Mouse (Mus musculus) heart, postnatal 0 days (tissue): ENCODE data around the gene Coro1a. TPM values are rescaled to one million over a fixed set of nuclear protein-coding genes. Genes with fewer than 3 reads are reported as not detected.

Experiments used
- ATAC-seq: fragments of 200-750 bp; cut with Nextera tagmentation; 2 replicates; pipeline ENCODE4 v1.8.0; 2017; ENCODE audit warnings: low read depth, moderate number of reproducible peaks, moderate library complexity; ENCODE audit not compliant: insufficient read depth
- DNase-seq: peaks from one replicate; pipeline ENCODE4 v3.0.0-alpha.2; 2016; ENCODE audit warnings: low spot score
- H3K27ac ChIP-seq: fragments of 300-500 bp; sonication (generic); 2 replicates; pipeline ENCODE4 v1.5.1; 2014; ENCODE audit warnings: low read depth, mild to moderate bottlenecking
- H3K27me3 ChIP-seq: fragments of 300-500 bp; sonication (generic); 2 replicates; pipeline ENCODE4 v1.6.1; 2014; ENCODE audit warnings: low read length, mixed read lengths; ENCODE audit not compliant: control insufficient read depth, insufficient read depth
- H3K36me3 ChIP-seq: fragments of 300-500 bp; sonication (generic); replicated peaks from 2 replicates; pipeline ENCODE4 v1.6.1; 2014; ENCODE audit warnings: low read length, mixed read lengths; ENCODE audit not compliant: control insufficient read depth, insufficient read depth
- H3K4me1 ChIP-seq: fragments of 300-500 bp; sonication (generic); 2 replicates; pipeline ENCODE4 v1.6.1; 2014; ENCODE audit warnings: antibody characterized with exemption; ENCODE audit not compliant: control insufficient read depth, insufficient read depth
- H3K4me2 ChIP-seq: fragments of 300-500 bp; sonication (generic); 2 replicates; pipeline ENCODE4 v1.6.1; 2014; ENCODE audit warnings: low read depth, mild to moderate bottlenecking, low read length, moderate library complexity
- H3K4me3 ChIP-seq: fragments of 300-500 bp; sonication (generic); 2 replicates; pipeline ENCODE4 v1.5.1; 2014; ENCODE audit warnings: low read depth, low read length
- H3K9ac ChIP-seq: fragments of 300-500 bp; sonication (generic); replicated peaks from 2 replicates; pipeline ENCODE4 v1.6.1; 2014; ENCODE audit warnings: low read depth, low read length, mixed read lengths
- H3K9me3 ChIP-seq: fragments of 300-500 bp; sonication (generic); replicated peaks from 2 replicates; pipeline ENCODE4 v1.6.1; 2016; ENCODE audit warnings: low read length; ENCODE audit not compliant: control insufficient read depth
- CTCF ChIP-seq: IDR thresholded peaks from 2 replicates; pipeline ENCODE4 v1.5.1; 2016; ENCODE audit warnings: antibody characterized with exemption, control low read depth, low read depth
- EP300 ChIP-seq: IDR thresholded peaks from 2 replicates; pipeline ENCODE4 v1.6.1; 2016; ENCODE audit warnings: antibody characterized with exemption, low read depth
- WGBS: fragments of 180-500 bp; shearing (Covaris S2); extraction: QIAGEN DNeasy Blood & Tissue Kit; methylation state at CpG from one replicate; pipeline ENCODE4 v1.1.7; 2014; 5-methylcytosine and 5-hydroxymethylcytosine counted together
- polyA plus RNA-seq: library from polyadenylated mRNA; unstranded; fragments of >200 nt; fragmentation: Nextera tagmentation; extraction: Ambion mirVana; gene quantifications from 2 replicates; pipeline ENCODE4 v1.2.1, GENCODE M21; 2015
- total RNA-seq: library from RNA; depleted of rRNA; stranded (reverse); fragments of >200 nt; gene quantifications from 2 replicates; pipeline ENCODE4 v1.2.3, GENCODE M21; 2014; ENCODE audit warnings: low replicate concordance

Gene Coro1a
- total and polyA plus RNA-seq, 2 experiments from 2014 or later, result 8.5 to 14.8 TPM

DNA sequence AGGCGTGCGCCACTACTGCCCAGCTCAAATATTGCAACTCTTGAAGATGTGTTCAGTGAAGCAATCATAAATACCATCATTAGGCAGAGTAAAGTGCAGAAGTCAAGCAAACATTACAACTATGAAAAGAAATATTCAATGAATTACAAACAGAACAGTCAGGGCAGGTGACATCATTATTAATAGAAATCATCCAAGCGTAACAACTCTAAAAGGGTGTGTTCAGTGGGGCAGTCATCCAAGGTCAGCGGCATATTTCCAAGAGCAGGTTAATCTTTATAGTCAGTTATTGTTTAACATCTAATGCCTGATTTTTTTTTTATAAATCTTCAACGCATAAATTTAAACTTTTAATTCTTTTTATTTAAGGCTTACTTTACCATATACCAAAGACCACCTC, 26.4 kb downstream of the Coro1a start:
- no peaks in the 10 kb centered on the region for H3K36me3 ChIP-seq
- H3K4me1 ChIP-seq, result peaks cover 6% of the 10 kb centered on the region
- H3K4me3 ChIP-seq, result no peak overlapping the region
- no peaks in the 10 kb centered on the region for H3K9me3 ChIP-seq
- no peak overlapping the region for H3K4me2 ChIP-seq
- no peak for ATAC-seq
- TF ChIP-seq EP300, result no peak
- TF ChIP-seq CTCF, result no peak
- H3K27ac ChIP-seq, result no peak overlapping the region
- no peaks in the 10 kb centered on the region for H3K27me3 ChIP-seq
- no peak overlapping the region for H3K9ac ChIP-seq
- no peak for DNase-seq
- WGBS, result 86% methylated on average over 5 of the region's 5 CpGs

DNA sequence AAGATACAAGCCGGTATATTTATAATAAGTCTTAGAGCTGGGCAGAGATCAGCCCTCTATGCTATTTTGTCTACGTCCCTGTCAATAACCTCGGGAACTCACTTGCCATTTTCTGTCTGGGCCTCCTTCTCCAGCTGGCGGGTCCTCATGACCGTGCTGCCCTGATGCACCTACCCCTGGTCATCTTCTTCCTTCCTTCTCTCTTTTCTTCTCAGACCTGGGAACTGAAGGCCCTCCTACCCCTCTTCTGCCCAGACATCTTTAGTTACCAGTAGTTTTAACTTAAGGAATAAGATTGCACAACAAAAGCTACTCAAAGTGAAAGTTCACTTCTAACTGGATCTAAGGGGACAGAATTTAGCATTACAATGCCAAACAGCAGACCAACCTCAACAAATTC, 27.9 kb downstream of the Coro1a start:
- H3K27me3 ChIP-seq, result no peaks in the 10 kb centered on the region
- no peak overlapping the region for H3K27ac ChIP-seq
- H3K4me1 ChIP-seq, result peaks cover 6% of the 10 kb centered on the region
- no peak overlapping the region for H3K4me3 ChIP-seq
- no peak overlapping the region for H3K4me2 ChIP-seq
- H3K9ac ChIP-seq, result no peak overlapping the region
- DNase-seq (no peak), ATAC-seq (no peak)
- no peaks in the 10 kb centered on the region for H3K36me3 ChIP-seq
- TF ChIP-seq CTCF, result no peak
- TF ChIP-seq EP300, result no peak
- H3K9me3 ChIP-seq, result no peaks in the 10 kb centered on the region
- 88% methylated on average over 5 of the region's 5 CpGs for WGBS

DNA sequence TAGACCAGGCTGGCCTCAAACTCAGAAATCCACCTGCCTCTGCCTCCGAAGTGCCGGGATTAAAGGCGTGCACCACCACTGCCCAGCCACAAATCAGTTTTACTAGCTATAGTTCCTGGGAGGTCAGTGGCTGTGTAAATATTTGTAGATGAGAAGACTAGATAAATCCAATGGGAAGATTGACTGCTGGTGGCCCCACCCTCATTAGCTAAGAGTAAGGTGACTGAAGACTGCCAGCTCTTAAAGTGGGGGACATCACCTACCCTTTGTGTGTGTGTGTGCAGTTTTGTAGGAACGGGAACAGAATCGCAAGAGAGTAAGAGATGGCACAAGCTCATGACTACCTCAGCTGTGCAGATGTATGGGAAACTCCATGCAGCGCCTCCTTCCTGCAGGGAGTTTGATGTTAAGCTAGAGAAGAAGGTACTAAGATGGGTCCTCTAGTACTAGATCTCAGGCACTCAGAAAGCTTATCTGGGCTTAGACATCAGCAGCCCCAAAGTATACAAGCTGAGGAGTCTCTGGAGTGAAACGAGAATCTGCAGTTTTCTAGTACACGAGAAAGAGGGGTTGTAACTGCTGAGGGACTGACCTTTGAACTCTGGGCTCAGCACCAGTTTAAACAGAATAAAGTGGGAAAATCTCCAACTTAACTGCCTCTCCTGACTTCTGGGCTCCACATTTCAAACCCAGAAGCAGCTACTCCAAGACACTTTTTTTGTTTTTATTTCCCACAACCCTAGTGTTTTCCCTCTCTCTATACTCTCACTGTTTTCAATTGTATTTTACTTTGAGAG, 28.8 kb downstream of the Coro1a start:
- DNase-seq (no peak), ATAC-seq (no peak)
- no peaks in the 10 kb centered on the region for H3K9me3 ChIP-seq
- no peak overlapping the region for H3K9ac ChIP-seq
- H3K4me1 ChIP-seq, result peaks cover 6% of the 10 kb centered on the region
- TF ChIP-seq CTCF (no peak), EP300 (no peak)
- H3K36me3 ChIP-seq, result no peaks in the 10 kb centered on the region
- H3K4me3 ChIP-seq, result no peak overlapping the region
- no peaks in the 10 kb centered on the region for H3K27me3 ChIP-seq
- no peak overlapping the region for H3K4me2 ChIP-seq
- H3K27ac ChIP-seq, result no peak overlapping the region
- 78% methylated on average over 8 of the region's 8 CpGs for WGBS

DNA sequence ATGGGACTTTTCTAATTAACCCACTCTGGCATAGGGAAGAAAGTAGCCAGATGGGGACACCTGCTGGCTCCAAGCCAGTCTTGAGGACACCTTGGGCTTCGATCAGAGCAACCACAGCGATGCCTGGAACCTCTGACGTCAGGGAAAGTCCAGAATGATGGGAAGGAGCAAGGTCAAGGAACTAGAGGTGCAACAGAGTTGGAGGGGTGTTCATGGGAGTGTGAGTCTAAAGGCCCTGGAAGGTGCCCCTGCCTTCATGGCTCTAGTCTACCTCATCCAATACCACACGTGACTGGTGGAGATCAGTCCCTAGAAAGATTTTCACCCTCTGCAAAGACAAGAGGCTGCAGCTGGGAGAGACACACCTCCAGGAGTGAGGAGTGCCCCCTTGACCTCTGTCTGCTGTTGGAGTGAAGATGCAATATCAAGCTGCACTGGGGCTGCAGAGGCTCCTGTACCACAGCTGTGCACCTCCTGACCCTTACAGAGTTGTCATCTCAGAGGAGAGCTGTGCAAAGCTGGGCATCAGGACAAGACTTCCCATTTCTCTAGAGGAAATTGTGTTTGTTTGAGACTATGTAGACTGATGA, 30.9 kb downstream of the Coro1a start:
- Histone ChIP-seq H3K27ac (peak overlapping the region; percentile 86), H3K4me2 (no peak overlapping the region)
- 42% methylated on average over 4 of the region's 4 CpGs for WGBS

DNA sequence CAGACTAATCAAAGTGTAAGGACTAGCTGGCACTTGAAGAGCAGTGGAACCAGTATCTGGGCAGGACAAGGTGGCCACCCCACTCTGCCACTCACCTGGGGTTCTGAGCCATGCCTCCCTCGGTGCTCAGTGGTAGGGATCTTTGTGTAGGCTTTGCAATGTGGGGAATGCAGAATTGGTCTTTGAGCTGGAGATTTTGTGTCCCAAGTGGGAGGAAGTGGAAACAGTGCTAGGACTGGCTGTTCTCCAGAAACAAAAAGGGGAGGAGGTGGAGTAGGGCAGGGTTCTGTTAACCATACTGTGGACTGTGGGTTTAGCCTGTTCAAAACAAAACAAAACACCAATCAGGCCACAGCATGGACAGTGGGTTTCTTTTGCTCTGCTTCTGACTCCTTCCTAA, 31.4 kb downstream of the Coro1a start, which contains the start of gene Sult1a1:
TSS of gene Sult1a1 (minus strand) at position 226 of the 400 bp plus-strand sequence.
- DNase-seq (peak; percentile 77), ATAC-seq (peak; percentile 88)
- 0% methylated on average over 1 of the region's 1 CpGs for whole genome bisulfite sequencing
- peak within 1 kb of the TSS; percentile 19; the same call in 1 of the 2 replicates for H3K9ac ChIP-seq
- no peaks in the 10 kb centered on the region for H3K9me3 ChIP-seq
- peak within 1 kb of the TSS; percentile 17 for H3K4me3 ChIP-seq
- peaks cover 12% of the 10 kb centered on the region; the same call in 1 of the 2 replicates for H3K36me3 ChIP-seq
- peak within 1 kb of the TSS; percentile 47 for H3K4me2 ChIP-seq
- TF ChIP-seq EP300 (peak; percentile 75; the same call in 1 of the 2 replicates), CTCF (no peak)
- peaks cover 6% of the 10 kb centered on the region for H3K4me1 ChIP-seq
- peak within 1 kb of the TSS; percentile 86 for H3K27ac ChIP-seq
- H3K27me3 ChIP-seq, result no peaks in the 10 kb centered on the region

More for the DNA sequence above, 30.9 kb downstream of the Coro1a start:
- TF ChIP-seq EP300, result no peak
- DNase-seq, result no peak
- Histone ChIP-seq H3K4me3 (no peak overlapping the region), H3K27me3 (no peaks in the 10 kb centered on the region), H3K4me1 (peaks cover 6% of the 10 kb centered on the region), H3K9me3 (no peaks in the 10 kb centered on the region), H3K36me3 (peaks cover 12% of the 10 kb centered on the region; the same call in 1 of the 2 replicates), H3K9ac (no peak overlapping the region)
- no peak; the same call in 1 of the 2 replicates for ATAC-seq
